Mouse (Mus musculus) testis, postnatal 14 days (tissue): ENCODE measurements at regions not wholly inside any gene's neighbourhood (a gene's known extent, or its start where the extent isn't known, plus 50 kb on each side); places are given as distances from the start of the nearest gene placed in this dataset.

ENCODE experiments used
- DNase-seq: peaks from one replicate; pipeline ENCODE4 v3.0.0; 2021; ENCODE audit warnings: low spot score

- no peak for DNase-seq
Measured at GRCm38 (mm10) chr12:74518032-74518431, 201.8 kb upstream of the Gm11042 start.

- DNase-seq, result no peak
Measured at GRCm38 (mm10) chr12:74516527-74516926, 200.3 kb upstream of the Gm11042 start.

GRCm38 (mm10) chr12:74502791-74503190, 186.6 kb upstream of the Gm11042 start:
- DNase-seq, result no peak

- no peak for DNase-seq
Measured at GRCm38 (mm10) chr12:74477619-74478018, 161.4 kb upstream of the Gm11042 start.

GRCm38 (mm10) chr12:74474741-74475140, 158.5 kb upstream of the Gm11042 start:
- DNase-seq, result no peak

- no peak for DNase-seq
Measured at GRCm38 (mm10) chr12:74458521-74458920, 142.3 kb upstream of the Gm11042 start.

GRCm38 (mm10) chr12:74452375-74453090, 136.3 kb upstream of the Gm11042 start:
- peak; percentile 11 for DNase-seq

- DNase-seq, result no peak
Measured at GRCm38 (mm10) chr12:74448248-74448647, 132.1 kb upstream of the Gm11042 start.

GRCm38 (mm10) chr12:74434874-74435273, 118.7 kb upstream of the Gm11042 start:
- no peak for DNase-seq

- DNase-seq, result no peak
Measured at GRCm38 (mm10) chr12:74414738-74415137, 98.5 kb upstream of the Gm11042 start.

GRCm38 (mm10) chr12:74410511-74410910, 94.3 kb upstream of the Gm11042 start:
- no peak for DNase-seq

- no peak for DNase-seq
Measured at GRCm38 (mm10) chr12:74407591-74408095, 91.4 kb upstream of the Gm11042 start.

GRCm38 (mm10) chr12:74389811-74390210, 73.6 kb upstream of the Gm11042 start:
- no peak for DNase-seq
